Mouse (Mus musculus): ENCODE measurements around the gene Celsr3. TPM values are rescaled to one million over a fixed set of nuclear protein-coding genes. Genes with fewer than 3 reads are reported as not detected.
A peak's percentile ranks its signal among the peaks of the same experiment; 100 is the strongest.

Gene Celsr3
- polyA plus RNA-seq, 1 experiment from 2014 or later, result 0.12 TPM

- H3K4me1 ChIP-seq (ENCODE audit: control insufficient read depth in 2 of 2, insufficient read depth in 2 of 2, low read length in 2 of 2), result peaks cover 5 to 9% of the 10 kb centered on the region in 2 experiments; a peak in 3 of 4 replicates
- 5% methylated on average over 25 of the region's 25 CpGs for WGBS
- no peaks in the 10 kb centered on the region for H3K9me3 ChIP-seq (ENCODE audit: control insufficient read depth, low read length)
- H3K4me2 ChIP-seq (ENCODE audit: low read length), result no peak overlapping the region
- H3K27me3 ChIP-seq (ENCODE audit: control insufficient read depth, insufficient read depth, low read length), result peaks cover 69% of the 10 kb centered on the region
- H3K36me3 ChIP-seq (ENCODE audit: control insufficient read depth, insufficient read depth, low read length), result no peaks in the 10 kb centered on the region
- no peak overlapping the region for H3K9ac ChIP-seq (ENCODE audit: low read length)
- H3K27ac ChIP-seq (replicated peaks in 1 of 2; ENCODE audit: control insufficient read depth in 1 of 2, insufficient read depth in 1 of 2, low read depth in 2 of 2, low read length in 2 of 2), result no peak overlapping the region
- no peak for ATAC-seq (ENCODE audit: insufficient number of reproducible peaks, insufficient read depth, low FRiP score, low read depth)
- H3K4me3 ChIP-seq (ENCODE audit: control insufficient read depth in 1 of 2, insufficient read depth in 1 of 2, low read depth in 1 of 2, low read length in 2 of 2), result no peak overlapping the region
These were observed 1.9 kb upstream of the Celsr3 start for GRCm38 (mm10) chr9:108824144-108824685.

- Histone ChIP-seq H3K27ac (replicated peaks in 1 of 2; ENCODE audit: control insufficient read depth in 1 of 2, insufficient read depth in 1 of 2, low read depth in 2 of 2, low read length in 2 of 2) (no peak overlapping the region), H3K9ac (ENCODE audit: low read length) (no peak overlapping the region), H3K9me3 (ENCODE audit: control insufficient read depth, low read length) (no peaks in the 10 kb centered on the region), H3K36me3 (ENCODE audit: control insufficient read depth, insufficient read depth, low read length) (no peaks in the 10 kb centered on the region), H3K27me3 (ENCODE audit: control insufficient read depth, insufficient read depth, low read length) (peaks cover 76% of the 10 kb centered on the region), H3K4me2 (ENCODE audit: low read length) (no peak overlapping the region), H3K4me1 (ENCODE audit: control insufficient read depth in 2 of 2, insufficient read depth in 2 of 2, low read length in 2 of 2) (peaks cover 5 to 9% of the 10 kb centered on the region in 2 experiments; a peak in 3 of 4 replicates), H3K4me3 (ENCODE audit: control insufficient read depth in 1 of 2, insufficient read depth in 1 of 2, low read depth in 1 of 2, low read length in 2 of 2) (no peak overlapping the region)
- WGBS, result under 1% methylated on average over 31 of the region's 31 CpGs
- no peak for ATAC-seq (ENCODE audit: insufficient number of reproducible peaks, insufficient read depth, low FRiP score, low read depth)
These were observed 1.2 kb upstream of the Celsr3 start for GRCm38 (mm10) chr9:108824755-108825413.

GRCm38 (mm10) chr9:108826700-108827340 lies 700 bp downstream of the Celsr3 start:
- peaks cover 8 to 12% of the 10 kb centered on the region in 2 experiments; a peak in 3 of 4 replicates for H3K4me1 ChIP-seq (ENCODE audit: control insufficient read depth in 2 of 2, insufficient read depth in 2 of 2, low read length in 2 of 2)
- H3K9ac ChIP-seq (ENCODE audit: low read length), result no peak overlapping the region
- peaks cover 91% of the 10 kb centered on the region for H3K27me3 ChIP-seq (ENCODE audit: control insufficient read depth, insufficient read depth, low read length)
- peak overlapping the region; percentile 76 for H3K4me2 ChIP-seq (ENCODE audit: low read length)
- no peaks in the 10 kb centered on the region for H3K9me3 ChIP-seq (ENCODE audit: control insufficient read depth, low read length)
- WGBS, result 2% methylated on average over 39 of the region's 39 CpGs
- peak; percentile 27; the same call in 1 of the 2 replicates for ATAC-seq (ENCODE audit: insufficient number of reproducible peaks, insufficient read depth, low FRiP score, low read depth)
- peak overlapping the region; percentile 42 to 45 for H3K4me3 ChIP-seq (ENCODE audit: control insufficient read depth in 1 of 2, insufficient read depth in 1 of 2, low read depth in 1 of 2, low read length in 2 of 2)
- no peak overlapping the region for H3K27ac ChIP-seq (replicated peaks in 1 of 2; ENCODE audit: control insufficient read depth in 1 of 2, insufficient read depth in 1 of 2, low read depth in 2 of 2, low read length in 2 of 2)
- no peaks in the 10 kb centered on the region for H3K36me3 ChIP-seq (ENCODE audit: control insufficient read depth, insufficient read depth, low read length)

- no peaks in the 10 kb centered on the region for H3K9me3 ChIP-seq (ENCODE audit: control insufficient read depth, low read length)
- peak overlapping the region; percentile 76 for H3K4me2 ChIP-seq (ENCODE audit: low read length)
- peak overlapping the region; percentile 42 to 45; a peak in 3 of 4 replicates for H3K4me3 ChIP-seq (ENCODE audit: control insufficient read depth in 1 of 2, insufficient read depth in 1 of 2, low read depth in 1 of 2, low read length in 2 of 2)
- WGBS, result 8% methylated on average over 34 of the region's 34 CpGs
- H3K9ac ChIP-seq (ENCODE audit: low read length), result no peak overlapping the region
- peaks cover 91% of the 10 kb centered on the region for H3K27me3 ChIP-seq (ENCODE audit: control insufficient read depth, insufficient read depth, low read length)
- ATAC-seq (ENCODE audit: insufficient number of reproducible peaks, insufficient read depth, low FRiP score, low read depth), result no peak
- no peak overlapping the region for H3K27ac ChIP-seq (replicated peaks in 1 of 2; ENCODE audit: control insufficient read depth in 1 of 2, insufficient read depth in 1 of 2, low read depth in 2 of 2, low read length in 2 of 2)
- no peaks in the 10 kb centered on the region for H3K36me3 ChIP-seq (ENCODE audit: control insufficient read depth, insufficient read depth, low read length)
- peaks cover 10 to 15% of the 10 kb centered on the region in 2 experiments; a peak in 3 of 4 replicates for H3K4me1 ChIP-seq (ENCODE audit: control insufficient read depth in 2 of 2, insufficient read depth in 2 of 2, low read length in 2 of 2)
These were observed 1.3 kb downstream of the Celsr3 start for GRCm38 (mm10) chr9:108827454-108827853.

GRCm38 (mm10) chr9:108827906-108828305 lies 1.8 kb downstream of the Celsr3 start:
- no peaks in the 10 kb centered on the region for H3K36me3 ChIP-seq (ENCODE audit: control insufficient read depth, insufficient read depth, low read length)
- no peaks in the 10 kb centered on the region for H3K9me3 ChIP-seq (ENCODE audit: control insufficient read depth, low read length)
- H3K4me2 ChIP-seq (ENCODE audit: low read length), result no peak overlapping the region
- peaks cover 10 to 19% of the 10 kb centered on the region in 2 experiments; a peak in 3 of 4 replicates for H3K4me1 ChIP-seq (ENCODE audit: control insufficient read depth in 2 of 2, insufficient read depth in 2 of 2, low read length in 2 of 2)
- 59% methylated on average over 18 of the region's 18 CpGs for WGBS
- peaks cover 92% of the 10 kb centered on the region for H3K27me3 ChIP-seq (ENCODE audit: control insufficient read depth, insufficient read depth, low read length)
- H3K27ac ChIP-seq (replicated peaks in 1 of 2; ENCODE audit: control insufficient read depth in 1 of 2, insufficient read depth in 1 of 2, low read depth in 2 of 2, low read length in 2 of 2), result no peak overlapping the region
- no peak overlapping the region for H3K9ac ChIP-seq (ENCODE audit: low read length)
- ATAC-seq (ENCODE audit: insufficient number of reproducible peaks, insufficient read depth, low FRiP score, low read depth), result no peak
- H3K4me3 ChIP-seq (ENCODE audit: control insufficient read depth in 1 of 2, insufficient read depth in 1 of 2, low read depth in 1 of 2, low read length in 2 of 2), result no peak overlapping the region

GRCm38 (mm10) chr9:108831637-108832036 lies 5.5 kb downstream of the Celsr3 start:
- H3K4me1 ChIP-seq (ENCODE audit: control insufficient read depth in 2 of 2, insufficient read depth in 2 of 2, low read length in 2 of 2), result peaks cover 10 to 16% of the 10 kb centered on the region in 2 experiments; a peak in 3 of 4 replicates
- no peaks in the 10 kb centered on the region for H3K9me3 ChIP-seq (ENCODE audit: control insufficient read depth, low read length)
- H3K4me2 ChIP-seq (ENCODE audit: low read length), result peak overlapping the region; percentile 91
- H3K9ac ChIP-seq (ENCODE audit: low read length), result no peak overlapping the region; the same call in 1 of the 2 replicates
- WGBS, result 6% methylated on average over 23 of the region's 23 CpGs
- peak overlapping the region; percentile 50 to 52 for H3K4me3 ChIP-seq (ENCODE audit: control insufficient read depth in 1 of 2, insufficient read depth in 1 of 2, low read depth in 1 of 2, low read length in 2 of 2)
- H3K27me3 ChIP-seq (ENCODE audit: control insufficient read depth, insufficient read depth, low read length), result peaks cover 66% of the 10 kb centered on the region
- no peak for ATAC-seq (ENCODE audit: insufficient number of reproducible peaks, insufficient read depth, low FRiP score, low read depth)
- no peak overlapping the region for H3K27ac ChIP-seq (replicated peaks in 1 of 2; ENCODE audit: control insufficient read depth in 1 of 2, insufficient read depth in 1 of 2, low read depth in 2 of 2, low read length in 2 of 2)
- no peaks in the 10 kb centered on the region for H3K36me3 ChIP-seq (ENCODE audit: control insufficient read depth, insufficient read depth, low read length)

GRCm38 (mm10) chr9:108832390-108833108 lies 6.4 kb downstream of the Celsr3 start:
- 4% methylated on average over 46 of the region's 46 CpGs for WGBS
- H3K4me1 ChIP-seq (ENCODE audit: control insufficient read depth in 2 of 2, insufficient read depth in 2 of 2, low read length in 2 of 2), result peaks cover 8 to 12% of the 10 kb centered on the region in 2 experiments; a peak in 3 of 4 replicates
- H3K9ac ChIP-seq (ENCODE audit: low read length), result peak overlapping the region; percentile 27; the same call in 1 of the 2 replicates
- peak overlapping the region; percentile 91 for H3K4me2 ChIP-seq (ENCODE audit: low read length)
- H3K36me3 ChIP-seq (ENCODE audit: control insufficient read depth, insufficient read depth, low read length), result no peaks in the 10 kb centered on the region
- peaks cover 58% of the 10 kb centered on the region for H3K27me3 ChIP-seq (ENCODE audit: control insufficient read depth, insufficient read depth, low read length)
- H3K27ac ChIP-seq (replicated peaks in 1 of 2; ENCODE audit: control insufficient read depth in 1 of 2, insufficient read depth in 1 of 2, low read depth in 2 of 2, low read length in 2 of 2), result no peak overlapping the region
- no peaks in the 10 kb centered on the region for H3K9me3 ChIP-seq (ENCODE audit: control insufficient read depth, low read length)
- peak overlapping the region; percentile 50 to 52 for H3K4me3 ChIP-seq (ENCODE audit: control insufficient read depth in 1 of 2, insufficient read depth in 1 of 2, low read depth in 1 of 2, low read length in 2 of 2)
- peak; percentile 95 for ATAC-seq (ENCODE audit: insufficient number of reproducible peaks, insufficient read depth, low FRiP score, low read depth)
